In the genomic region with DNA sequence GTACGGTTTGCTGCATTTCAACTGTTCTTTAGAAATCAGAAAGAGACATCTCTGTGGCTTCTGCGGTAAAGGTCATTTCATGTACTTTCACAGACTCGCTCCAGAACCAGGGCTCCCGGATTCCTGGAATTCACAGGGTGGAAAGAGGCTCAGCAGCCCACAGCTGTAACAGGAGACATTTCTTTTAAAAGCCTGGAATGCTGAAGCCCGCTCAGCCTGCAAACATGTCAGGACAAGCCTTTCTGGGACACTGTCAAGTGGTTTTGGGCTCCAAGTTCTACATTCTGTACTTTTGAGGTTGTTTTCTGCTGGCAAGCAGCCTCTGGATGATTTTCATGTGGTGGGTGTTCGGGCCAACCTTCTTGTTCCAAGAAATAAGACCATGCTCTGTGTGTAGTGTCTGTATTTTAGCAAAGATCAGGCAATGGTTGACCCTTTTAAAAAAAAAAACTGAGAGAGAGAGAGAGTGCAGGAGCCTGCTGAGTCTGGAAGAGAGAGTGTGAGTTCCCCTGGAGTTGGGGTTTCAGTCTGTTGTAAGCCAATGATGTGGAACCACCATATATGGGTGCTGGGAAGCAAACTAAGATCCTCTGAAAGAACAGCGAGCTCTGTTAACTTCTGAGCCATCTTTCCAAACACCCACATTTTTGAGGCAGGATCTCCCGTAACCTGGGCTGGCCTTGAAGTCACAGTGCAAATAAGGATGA, we compare ENCODE assay signal across 8 mouse cellular contexts. TPM values are rescaled to one million over a fixed set of nuclear protein-coding genes. Genes with fewer than 3 reads are reported as not detected.
DNase-seq lines count a peak whose midpoint lies in the region; ATAC-seq and TF ChIP-seq lines count a peak whose summit lies in the region.

No protein-coding gene starts in this region.

- no peak for TF ChIP-seq CTCF in left cerebral cortex, adult 2 months (IDR thresholded peaks at IDR 0.05)

- ATAC-seq in intestine, embryonic 14.5 days (replicated peaks; ENCODE audit: low FRiP score, low TSS enrichment, low read depth), result no peak
- ATAC-seq in lung, embryonic 15.5 days (ENCODE audit: borderline replicate concordance, extremely low read depth, low FRiP score, low TSS enrichment), result no peak

- H3K27ac ChIP-seq in left cerebral cortex, adult 2 months, result peak overlapping the region; percentile 63
- peak overlapping the region; percentile 85 for H3K27ac ChIP-seq in intestine, embryonic 14.5 days (ENCODE audit: low read depth)
- peak overlapping the region; percentile 85 for H3K27ac ChIP-seq in lung, embryonic 15.5 days

- H3K36me3 ChIP-seq in intestine, embryonic 14.5 days (ENCODE audit: control insufficient read depth, insufficient read depth, low read length), result no peaks in the 10 kb centered on the region
- no peaks in the 10 kb centered on the region for H3K36me3 ChIP-seq in lung, embryonic 15.5 days

- H3K4me3 ChIP-seq in left cerebral cortex, adult 2 months, result no peak overlapping the region
- H3K4me3 ChIP-seq in intestine, embryonic 14.5 days (ENCODE audit: low read depth, low read length), result no peak overlapping the region
- no peak overlapping the region for H3K4me3 ChIP-seq in lung, embryonic 15.5 days

- intact Hi-C loops in left cerebral cortex, adult 2 months (cut with DNase I), result no loop called here
- intact Hi-C loops in left cerebral cortex, postnatal 14 days (cut with DNase I), result loop anchor here (5.0 kb wide), 1 partner anchor 34 kb away; no protein-coding TSS in a partner anchor

- WGBS in intestine, embryonic 14.5 days, result 33% methylated on average over 8 of the region's 8 CpGs
- WGBS in lung, embryonic 15.5 days, result 29% methylated on average over 8 of the region's 8 CpGs

- DNase-seq in left cerebral cortex, adult 2 months (ENCODE audit: extremely low spot score in 1 of 2, low spot score in 2 of 2), result no peak
- DNase-seq in left cerebral cortex, postnatal 14 days (ENCODE audit: low spot score in 2 of 2), result no peak
- DNase-seq in gastrocnemius, adult 8-10 months (ENCODE audit: low spot score in 2 of 2), result peak; percentile 49 to 65
- no peak for DNase-seq in intestine, embryonic 14.5 days (ENCODE audit: low spot score)
- no peak for DNase-seq in ovary, postnatal 36 days (ENCODE audit: low spot score)
- DNase-seq in cerebellum, postnatal 4 days (ENCODE audit: low spot score in 2 of 2), result no peak
- DNase-seq in cerebellum, adult 11 months, result no peak

- no peak overlapping the region for H3K4me2 ChIP-seq in intestine, embryonic 14.5 days (ENCODE audit: low read length)
- H3K4me2 ChIP-seq in lung, embryonic 15.5 days, result no peak overlapping the region

- H3K27me3 ChIP-seq in intestine, embryonic 14.5 days (replicated peaks; ENCODE audit: control insufficient read depth, insufficient read depth, low read length), result no peaks in the 10 kb centered on the region
- H3K27me3 ChIP-seq in lung, embryonic 15.5 days, result no peaks in the 10 kb centered on the region

- H3K9me3 ChIP-seq in intestine, embryonic 14.5 days (ENCODE audit: control insufficient read depth, low read length), result no peaks in the 10 kb centered on the region
- no peaks in the 10 kb centered on the region for H3K9me3 ChIP-seq in lung, embryonic 15.5 days

- no peak overlapping the region for H3K9ac ChIP-seq in intestine, embryonic 14.5 days (ENCODE audit: low read length)
- no peak overlapping the region for H3K9ac ChIP-seq in lung, embryonic 15.5 days

- peaks cover 20% of the 10 kb centered on the region for H3K4me1 ChIP-seq in intestine, embryonic 14.5 days (replicated peaks; ENCODE audit: control insufficient read depth, insufficient read depth, low read length)
- peaks cover 41% of the 10 kb centered on the region for H3K4me1 ChIP-seq in lung, embryonic 15.5 days

RNA-seq across cellular contexts. Expression of gene Irf2bp2, which starts 9.6 kb away (rescaled TPM):
- 10 to 100 TPM; 63.9 to 78.4 TPM for total RNA-seq in left cerebral cortex, adult 2 months (2021)
- total RNA-seq in left cerebral cortex, postnatal 14 days (2021), result 10 to 100 TPM; 56.9 to 62.5 TPM
- 10 to 100 TPM; 22.2 to 31.2 (median 23.5) TPM for total RNA-seq in gastrocnemius, adult 8-10 months (2022)
- 11.3 and 11.5 TPM in 2 replicates for polyA plus RNA-seq in intestine, embryonic 14.5 days (2014; fragmentation: Nextera tagmentation; extraction: Ambion mirVana)
- polyA plus RNA-seq in lung, embryonic 15.5 days (2015; fragmentation: Nextera tagmentation; extraction: Ambion mirVana), result 12.6 TPM in 2 replicates

Comparison
In these comparisons a context has a peak if more than half of its experiments do, and no peak if none do; other contexts are left out.
1. DNase-seq: peak in gastrocnemius, adult 8-10 months (2 of 2); none in left cerebral cortex, adult 2 months (0 of 2), left cerebral cortex, postnatal 14 days (0 of 2), intestine, embryonic 14.5 days (single experiment), ovary, postnatal 36 days (single experiment), cerebellum, postnatal 4 days (0 of 2) and cerebellum, adult 11 months (single experiment).
2. Peak in every context shown above with its lines, with median percentiles within 50 percentile points of each other: H3K27ac ChIP-seq.